Mouse (Mus musculus) kidney, postnatal 0 days (tissue): Measurements from ENCODE around the gene Grap. TPM values are rescaled to one million over a fixed set of nuclear protein-coding genes. Genes with fewer than 3 reads are reported as not detected.

Source experiments
- ATAC-seq: fragments of 200-750 bp; cut with Nextera tagmentation; replicated peaks from 2 replicates; pipeline ENCODE4 v1.8.0; 2017; ENCODE audit warnings: low read depth, moderate number of reproducible peaks, moderate TSS enrichment, moderate library complexity; ENCODE audit not compliant: low FRiP score
- DNase-seq: peaks from one replicate; pipeline ENCODE4 v3.0.0-alpha.2; 2016; ENCODE audit warnings: low spot score
- H3K27ac ChIP-seq: fragments of 300-500 bp; sonication (generic); 2 replicates; pipeline ENCODE4 v1.5.1; 2014; ENCODE audit warnings: mild to moderate bottlenecking
- H3K27me3 ChIP-seq: fragments of 300-500 bp; sonication (generic); 2 replicates; pipeline ENCODE4 v1.6.1; 2014; ENCODE audit warnings: low read length, mixed read lengths; ENCODE audit not compliant: insufficient read depth
- H3K36me3 ChIP-seq: fragments of 300-500 bp; sonication (generic); 2 replicates; pipeline ENCODE4 v1.6.1; 2014; ENCODE audit warnings: low read length, mixed read lengths; ENCODE audit not compliant: insufficient read depth
- H3K4me1 ChIP-seq: fragments of 300-500 bp; sonication (generic); replicated peaks from 2 replicates; pipeline ENCODE4 v1.6.1; 2014; ENCODE audit warnings: antibody characterized with exemption, low read length, mixed read lengths; ENCODE audit not compliant: insufficient read depth
- H3K4me2 ChIP-seq: fragments of 300-500 bp; sonication (generic); 2 replicates; pipeline ENCODE4 v1.6.1; 2014; ENCODE audit warnings: mild to moderate bottlenecking, low read length, moderate library complexity, mixed read lengths
- H3K4me3 ChIP-seq: fragments of 300-500 bp; sonication (generic); replicated peaks from 2 replicates; pipeline ENCODE4 v1.5.1; 2014; ENCODE audit warnings: low read depth, low read length
- H3K9ac ChIP-seq: fragments of 300-500 bp; sonication (generic); 2 replicates; pipeline ENCODE4 v1.6.1; 2014; ENCODE audit warnings: low read depth, low read length
- H3K9me3 ChIP-seq: fragments of 300-500 bp; sonication (generic); replicated peaks from 2 replicates; pipeline ENCODE4 v1.6.1; 2016; ENCODE audit warnings: low read length, inconsistent platforms, mixed read lengths
- CTCF ChIP-seq: IDR thresholded peaks from 2 replicates; pipeline ENCODE4 v1.5.1; 2016; ENCODE audit warnings: antibody characterized with exemption, low read depth, mild to moderate bottlenecking, moderate library complexity
- WGBS: fragments of 180-500 bp; shearing (Covaris S2); extraction: QIAGEN DNeasy Blood & Tissue Kit; methylation state at CpG from one replicate; pipeline ENCODE4 v1.1.7; 2014; 5-methylcytosine and 5-hydroxymethylcytosine counted together
- polyA plus RNA-seq: library from polyadenylated mRNA; unstranded; fragments of >200 nt; fragmentation: Nextera tagmentation; extraction: Ambion mirVana; gene quantifications from 2 replicates; pipeline ENCODE4 v1.2.1, GENCODE M21; 2015

Gene Grap
- polyA plus RNA-seq, 1 experiment from 2014 or later = 8.2 TPM

GRCm38 (mm10) chr11:61616523-61617292, 36.4 kb upstream of the Grap start:
- WGBS = 71% methylated on average over 9 of the region's 9 CpGs
- Histone ChIP-seq H3K9me3 (no peaks in the 10 kb centered on the region), H3K36me3 (no peaks in the 10 kb centered on the region), H3K4me3 (no peak overlapping the region), H3K4me2 (no peak overlapping the region), H3K27me3 (no peaks in the 10 kb centered on the region), H3K4me1 (0 out of 2 replicates have a peak, but pooled peaks cover 4% of the 10 kb centered on the region), H3K9ac (no peak overlapping the region), H3K27ac (peak overlapping the region; percentile 60)
- DNase-seq (no peak), ATAC-seq (no peak)
- TF ChIP-seq CTCF = no peak

DNA sequence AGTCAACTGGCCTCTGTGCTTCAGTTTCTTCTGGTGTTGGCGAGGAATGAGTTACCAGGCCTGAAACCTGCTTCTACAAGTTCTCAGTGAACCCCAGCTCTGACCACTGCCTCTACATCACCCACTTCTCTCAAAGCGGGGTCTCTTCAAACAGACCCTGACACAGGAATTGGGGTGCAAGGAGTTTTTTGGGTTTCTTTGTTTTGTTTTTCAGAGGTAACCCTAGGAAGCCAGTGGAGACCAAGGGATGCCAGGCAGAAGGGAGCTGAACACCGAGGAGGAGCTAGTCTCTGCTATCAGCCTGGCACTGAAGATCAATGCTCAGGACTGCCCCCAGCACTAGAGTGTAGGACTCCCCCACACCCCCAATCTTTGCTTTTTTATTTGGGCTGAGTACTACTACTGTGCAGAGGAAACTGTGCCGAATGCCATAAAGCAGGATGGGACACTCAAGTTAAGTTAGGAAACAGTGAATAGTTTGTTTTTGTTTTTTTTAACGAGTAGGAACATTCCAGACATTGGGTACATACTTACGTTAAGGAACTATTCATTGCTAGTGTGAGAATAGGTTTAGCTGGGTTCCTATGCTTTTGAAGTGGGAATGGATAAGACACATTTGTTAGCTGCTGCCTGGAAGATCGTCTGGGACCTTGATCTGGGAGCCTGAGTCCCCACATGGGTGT, 35.6 kb upstream of the Grap start:
- WGBS = 68% methylated on average over 7 of the region's 7 CpGs
- H3K4me3 ChIP-seq = no peak overlapping the region

DNA sequence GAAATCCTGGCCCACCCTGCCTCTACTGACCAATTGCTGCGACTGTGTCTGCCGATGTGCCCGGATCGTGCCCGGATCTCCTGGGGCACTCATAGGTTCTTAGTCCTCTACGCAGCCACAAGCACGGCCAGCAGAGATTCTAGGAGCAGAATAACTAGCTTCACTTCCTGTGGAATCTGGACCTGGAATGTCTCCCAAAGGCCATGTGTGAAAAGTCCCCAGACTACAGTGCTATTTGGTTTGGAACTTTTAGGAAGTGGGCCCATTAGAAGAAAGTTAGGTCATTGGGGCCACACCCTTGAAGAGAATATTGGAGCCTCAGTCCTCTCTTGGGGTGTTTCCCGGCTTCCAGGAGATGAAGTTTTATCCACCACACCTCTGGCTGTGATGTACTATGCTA, 34.9 kb upstream of the Grap start:
- ATAC-seq (no peak), DNase-seq (peak; percentile 40)
- Histone ChIP-seq H3K27me3 (no peaks in the 10 kb centered on the region), H3K4me2 (no peak overlapping the region), H3K4me3 (no peak overlapping the region), H3K9ac (no peak overlapping the region), H3K9me3 (no peaks in the 10 kb centered on the region), H3K36me3 (no peaks in the 10 kb centered on the region), H3K4me1 (0 out of 2 replicates have a peak, but pooled peaks cover 4% of the 10 kb centered on the region), H3K27ac (peak overlapping the region; percentile 50; the same call in 1 of the 2 replicates)
- 92% methylated on average over 8 of the region's 8 CpGs for WGBS
- no peak for TF ChIP-seq CTCF

More for the DNA sequence above, 35.6 kb upstream of the Grap start:
- Histone ChIP-seq H3K9ac (no peak overlapping the region), H3K36me3 (no peaks in the 10 kb centered on the region), H3K4me1 (0 out of 2 replicates have a peak, but pooled peaks cover 4% of the 10 kb centered on the region), H3K27me3 (no peaks in the 10 kb centered on the region), H3K27ac (peak overlapping the region; percentile 50; the same call in 1 of the 2 replicates), H3K4me2 (no peak overlapping the region), H3K9me3 (no peaks in the 10 kb centered on the region)
- TF ChIP-seq CTCF = no peak
- peak; percentile 41 for DNase-seq
- ATAC-seq = no peak

- Histone ChIP-seq H3K9me3 (no peaks in the 10 kb centered on the region), H3K4me2 (no peak overlapping the region), H3K4me1 (0 out of 2 replicates have a peak, but pooled peaks cover 4% of the 10 kb centered on the region), H3K9ac (no peak overlapping the region), H3K27me3 (no peaks in the 10 kb centered on the region), H3K36me3 (no peaks in the 10 kb centered on the region), H3K27ac (no peak overlapping the region), H3K4me3 (no peak overlapping the region)
- ATAC-seq = no peak
- DNase-seq = no peak
- TF ChIP-seq CTCF = no peak
- WGBS = 80% methylated on average over 8 of the region's 8 CpGs
These were observed 34.5 kb upstream of the Grap start for GRCm38 (mm10) chr11:61618571-61618970.

- no peaks in the 10 kb centered on the region for H3K9me3 ChIP-seq
- DNase-seq (no peak), ATAC-seq (no peak)
- 6% methylated on average over 6 of the region's 6 CpGs for WGBS
- no peaks in the 10 kb centered on the region for H3K36me3 ChIP-seq
- H3K27ac ChIP-seq = no peak overlapping the region; the same call in 1 of the 2 replicates
- TF ChIP-seq CTCF = no peak
- no peaks in the 10 kb centered on the region for H3K27me3 ChIP-seq
- peak overlapping the region; percentile 72 for H3K4me2 ChIP-seq
- H3K4me1 ChIP-seq = 0 out of 2 replicates have a peak, but pooled peaks cover 4% of the 10 kb centered on the region
- peak overlapping the region; percentile 35 for H3K4me3 ChIP-seq
- no peak overlapping the region for H3K9ac ChIP-seq
These were observed 33.7 kb upstream of the Grap start for GRCm38 (mm10) chr11:61619356-61619755.

DNA sequence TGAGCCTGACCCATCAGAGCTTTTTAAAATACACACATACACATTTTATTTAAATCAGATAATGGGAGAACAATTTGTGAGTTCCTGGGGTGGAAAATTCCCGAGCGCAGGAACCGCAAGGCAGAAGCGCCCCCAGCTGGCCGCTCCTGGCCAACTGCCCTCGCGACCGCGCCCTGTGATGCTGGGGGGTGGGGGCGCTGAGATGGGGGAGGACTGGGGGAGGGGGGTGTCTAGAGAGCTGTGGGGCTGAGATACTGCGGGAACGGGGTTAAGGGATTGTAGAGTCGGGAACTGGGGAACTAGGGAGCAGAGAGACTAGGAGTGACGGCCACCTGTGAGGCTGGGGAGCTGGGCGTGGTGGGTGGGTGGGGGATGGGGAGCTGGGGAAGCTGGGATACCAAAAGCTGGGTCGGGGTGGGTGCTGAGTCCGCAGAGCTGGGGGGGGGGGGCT, 33.2 kb upstream of the Grap start:
- Histone ChIP-seq H3K9me3 (no peaks in the 10 kb centered on the region), H3K36me3 (no peaks in the 10 kb centered on the region), H3K27ac (peak overlapping the region; percentile 57), H3K4me2 (peak overlapping the region; percentile 72), H3K4me3 (peak overlapping the region; percentile 35), H3K4me1 (0 out of 2 replicates have a peak, but pooled peaks cover 4% of the 10 kb centered on the region), H3K27me3 (no peaks in the 10 kb centered on the region), H3K9ac (peak overlapping the region; percentile 59)
- peak; percentile 69 for TF ChIP-seq CTCF
- DNase-seq = peak; percentile 80
- WGBS = 0% methylated on average over 17 of the region's 17 CpGs
- peak; percentile 67 for ATAC-seq
